Mouse (Mus musculus) CH12.LX (cell line): ENCODE data around the gene Gata2. TPM values are rescaled to one million over a fixed set of nuclear protein-coding genes. Genes with fewer than 3 reads are reported as not detected.
A peak's percentile ranks its signal among the peaks of the same experiment; 100 is the strongest.

Source experiments
- DNase-seq: peaks from one replicate; pipeline ENCODE4 v3.0.0-alpha.2; 2013; ENCODE audit errors: extremely low read depth
- H3K27ac ChIP-seq: 2 replicates; pipeline ENCODE4 v1.5.1; 2012; ENCODE audit warnings: low read depth, mild to moderate bottlenecking, control low read depth, moderate library complexity; ENCODE audit not compliant: insufficient read depth
- H3K27me3 ChIP-seq: replicated peaks from 2 replicates; pipeline ENCODE3; 2012; ENCODE audit warnings: inconsistent platforms
- H3K36me3 ChIP-seq, 2 experiments: replicated peaks in 1 of 2; 2 replicates each; pipeline versions ENCODE3 to v1.6.1; 2012; ENCODE audit warnings: inconsistent platforms in 1 of 2, low read length in 1 of 2, mild to moderate bottlenecking in 1 of 2, mixed read lengths in 1 of 2, moderate library complexity in 1 of 2; ENCODE audit not compliant: control insufficient read depth in 1 of 2, insufficient read depth in 1 of 2
- H3K4me1 ChIP-seq, 2 experiments: 2 replicates each; pipeline ENCODE4 v1.6.1; 2012; ENCODE audit warnings: inconsistent platforms in 1 of 2, moderate library complexity in 1 of 2; ENCODE audit not compliant: insufficient read depth in 2 of 2, control insufficient read depth in 1 of 2
- H3K4me2 ChIP-seq: 2 replicates; pipeline ENCODE4 v1.6.1; 2012; ENCODE audit warnings: low read depth, mild to moderate bottlenecking, control low read depth; ENCODE audit not compliant: poor library complexity, insufficient read depth, severe bottlenecking
- H3K4me3 ChIP-seq, 3 experiments: fragments of 150-350 bp in 1 of 3; sonication (generic) in 1 of 3; replicated peaks in 1 of 3; 2 replicates each; pipeline versions ENCODE3 to v1.5.1; 2011 to 2012; ENCODE audit warnings: low read depth in 2 of 3, low read length in 2 of 3, mild to moderate bottlenecking in 2 of 3, moderate library complexity in 2 of 3, control low read depth in 1 of 3, improper control_type of control experiment in 1 of 3, inconsistent platforms in 1 of 3, mixed read lengths in 1 of 3; ENCODE audit not compliant: poor library complexity in 1 of 3
- H3K79me2 ChIP-seq: replicated peaks from 2 replicates; pipeline ENCODE4 v1.6.1; 2012; ENCODE audit warnings: mild to moderate bottlenecking, moderate library complexity; ENCODE audit not compliant: control insufficient read depth, poor library complexity, insufficient read depth, severe bottlenecking; ENCODE audit errors: extremely low read depth
- H3K9ac ChIP-seq: 2 replicates; pipeline ENCODE4 v1.6.1; 2012; ENCODE audit warnings: low read depth, mild to moderate bottlenecking, control low read depth, moderate library complexity; ENCODE audit not compliant: insufficient read depth
- H3K9me3 ChIP-seq: replicated peaks from 2 replicates; pipeline ENCODE3; 2012; ENCODE audit warnings: low read length, inconsistent platforms, mixed read lengths
- BHLHE40 ChIP-seq: IDR thresholded peaks from 2 replicates; pipeline ENCODE4 v1.6.1; 2011; ENCODE audit warnings: mild to moderate bottlenecking, low read depth, low read length, improper control_type of control experiment
- CHD1 ChIP-seq: IDR thresholded peaks from 2 replicates; pipeline ENCODE4 v1.6.1; 2012; ENCODE audit warnings: low read depth, low read length, improper control_type of control experiment, inconsistent platforms
- CTCF ChIP-seq, 2 experiments: IDR thresholded peaks in 1 of 2; conservative IDR thresholded peaks in 1 of 2; 2 replicates each; pipeline ENCODE4 v1.5.1; 2011 to 2012; ENCODE audit warnings: low read depth in 2 of 2, low read length in 2 of 2, improper control_type of control experiment in 1 of 2, inconsistent platforms in 1 of 2, mild to moderate bottlenecking in 1 of 2, moderate library complexity in 1 of 2
- E2F4 ChIP-seq: IDR thresholded peaks from 2 replicates; pipeline ENCODE4 v1.6.1; 2011; ENCODE audit warnings: low read depth, low read length, improper control_type of control experiment; ENCODE audit not compliant: insufficient replicate concordance
- ELF1 ChIP-seq: IDR thresholded peaks from 2 replicates; pipeline ENCODE4 v1.6.1; 2014; ENCODE audit warnings: low read depth, mild to moderate bottlenecking, inconsistent platforms, low read length, improper control_type of control experiment
- EP300 ChIP-seq: IDR thresholded peaks from 2 replicates; pipeline ENCODE4 v1.6.1; 2011; ENCODE audit warnings: low read length, improper control_type of control experiment
- ETS1 ChIP-seq: conservative IDR thresholded peaks from 2 replicates; pipeline ENCODE4 v1.6.1; 2012; ENCODE audit warnings: low read depth, mild to moderate bottlenecking, inconsistent platforms, low read length, improper control_type of control experiment, moderate library complexity
- HCFC1 ChIP-seq: IDR thresholded peaks from 2 replicates; pipeline ENCODE4 v1.6.1; 2012; ENCODE audit warnings: low read depth, mild to moderate bottlenecking, inconsistent platforms, low read length, improper control_type of control experiment
- IRF4 ChIP-seq: IDR thresholded peaks from 2 replicates; pipeline ENCODE4 v1.6.1; 2014; ENCODE audit warnings: low read depth, mild to moderate bottlenecking, inconsistent platforms, low read length, improper control_type of control experiment
- JUN ChIP-seq: IDR thresholded peaks from 2 replicates; pipeline ENCODE4 v1.6.1; 2011; ENCODE audit warnings: low read depth, mild to moderate bottlenecking, low read length, improper control_type of control experiment, moderate library complexity; ENCODE audit not compliant: insufficient read depth
- JUND ChIP-seq: conservative IDR thresholded peaks from 2 replicates; pipeline ENCODE4 v1.6.1; 2011; ENCODE audit warnings: low read depth, low read length, improper control_type of control experiment
- KAT2A ChIP-seq: IDR thresholded peaks from 2 replicates; pipeline ENCODE4 v1.6.1; 2012; ENCODE audit warnings: low read length, improper control_type of control experiment, inconsistent platforms; ENCODE audit not compliant: insufficient replicate concordance
- MAFK ChIP-seq: IDR thresholded peaks from 2 replicates; pipeline ENCODE4 v1.6.1; 2011; ENCODE audit warnings: low read length, improper control_type of control experiment; ENCODE audit not compliant: insufficient replicate concordance
- MAX ChIP-seq: IDR thresholded peaks from 2 replicates; pipeline ENCODE4 v1.6.1; 2011; ENCODE audit warnings: low read length, improper control_type of control experiment
- MEF2A ChIP-seq: IDR thresholded peaks from 2 replicates; pipeline ENCODE4 v1.6.1; 2014; ENCODE audit warnings: low read depth, mild to moderate bottlenecking, inconsistent platforms, low read length, improper control_type of control experiment, borderline replicate concordance
- MXI1 ChIP-seq: IDR thresholded peaks from 2 replicates; pipeline ENCODE4 v1.6.1; 2011; ENCODE audit warnings: mild to moderate bottlenecking, low read depth, low read length, improper control_type of control experiment
- MYC ChIP-seq: IDR thresholded peaks from 2 replicates; pipeline ENCODE4 v1.6.1; 2011; ENCODE audit warnings: low read depth, mild to moderate bottlenecking, improper control_type of control experiment, low read length
- NELFE ChIP-seq: IDR thresholded peaks from 2 replicates; pipeline ENCODE4 v1.6.1; 2011; ENCODE audit warnings: low read depth, low read length, improper control_type of control experiment
- NRF1 ChIP-seq: IDR thresholded peaks from 2 replicates; pipeline ENCODE4 v1.6.1; 2014; ENCODE audit warnings: low read depth, mild to moderate bottlenecking, inconsistent platforms, low read length, improper control_type of control experiment, moderate library complexity
- POLR2A ChIP-seq: IDR thresholded peaks from 2 replicates; pipeline ENCODE4 v1.6.1; 2011; ENCODE audit warnings: low read depth, mild to moderate bottlenecking, improper control_type of control experiment, low read length
- POLR2AphosphoS2 ChIP-seq: IDR thresholded peaks from 2 replicates; pipeline ENCODE4 v1.6.1; 2011; ENCODE audit warnings: low read depth, low read length, improper control_type of control experiment
- RAD21 ChIP-seq: IDR thresholded peaks from 2 replicates; pipeline ENCODE4 v1.6.1; 2011; ENCODE audit warnings: low read depth, mild to moderate bottlenecking, low read length, improper control_type of control experiment, moderate library complexity
- RCOR1 ChIP-seq: conservative IDR thresholded peaks from 2 replicates; pipeline ENCODE4 v1.6.1; 2012; ENCODE audit warnings: low read depth, mild to moderate bottlenecking, inconsistent platforms, low read length, improper control_type of control experiment
- SMC3 ChIP-seq: IDR thresholded peaks from 2 replicates; pipeline ENCODE4 v1.6.1; 2011; ENCODE audit warnings: low read depth, low read length, improper control_type of control experiment
- TBP ChIP-seq: conservative IDR thresholded peaks from 2 replicates; pipeline ENCODE4 v1.6.1; 2011; ENCODE audit warnings: low read depth, low read length, improper control_type of control experiment
- TCF12 ChIP-seq: IDR thresholded peaks from 2 replicates; pipeline ENCODE4 v1.6.1; 2014; ENCODE audit warnings: low read depth, mild to moderate bottlenecking, inconsistent platforms, low read length, improper control_type of control experiment
- UBTF ChIP-seq: IDR thresholded peaks from 2 replicates; pipeline ENCODE4 v1.6.1; 2012; ENCODE audit warnings: low read depth, mild to moderate bottlenecking, inconsistent platforms, low read length, improper control_type of control experiment, moderate library complexity
- USF1 ChIP-seq: IDR thresholded peaks from 2 replicates; pipeline ENCODE4 v1.6.1; 2014; ENCODE audit warnings: low read depth, mild to moderate bottlenecking, inconsistent platforms, low read length, improper control_type of control experiment
- USF2 ChIP-seq: conservative IDR thresholded peaks from 2 replicates; pipeline ENCODE4 v1.6.1; 2011; ENCODE audit warnings: low read depth, low read length, improper control_type of control experiment
- ZMIZ1 ChIP-seq: IDR thresholded peaks from 2 replicates; pipeline ENCODE4 v1.6.1; 2012; ENCODE audit warnings: low read depth, mild to moderate bottlenecking, inconsistent platforms, low read length, improper control_type of control experiment
- ZNF384 ChIP-seq: IDR thresholded peaks from 2 replicates; pipeline ENCODE4 v1.6.1; 2012; ENCODE audit warnings: low read depth, low read length, improper control_type of control experiment, inconsistent platforms
- dilution Hi-C: fragments of 300-500 bp; cut with MboI; formaldehyde crosslinking; loops from 2 replicates; pipeline ENCODE4 v1.14.3; 2020; ENCODE audit warnings: low sequenced_read_pairs; ENCODE audit not compliant: extremely low pct_unique_long_range_greater_than_20kb, extremely low pct_ligation_motif_present
- in situ Hi-C: fragments of 300-500 bp; cut with MboI; formaldehyde crosslinking; loops from 3 replicates; pipeline ENCODE4 v1.14.3; 2019; ENCODE audit warnings: low sequenced_read_pairs, low pct_ligation_motif_present, low pct_unique_long_range_greater_than_20kb, mixed read lengths
- polyA plus RNA-seq: library from polyadenylated mRNA; unstranded; fragments of >175 nt; gene quantifications from 2 replicates; pipeline ENCODE4 v1.2.1, GENCODE M21; 2012; ENCODE audit warnings: low read depth; ENCODE audit not compliant: insufficient read length
- total RNA-seq, 2 experiments: library from RNA; depleted of rRNA; stranded (reverse); fragments of 300-350 nt in 1 of 2; fragments of >200 nt in 1 of 2; gene quantifications; 2 replicates each; pipeline ENCODE4 v1.2.3; 2012 to 2014

Gata2 gene
- total and polyA plus RNA-seq, 3 experiments: not detected

GRCm38 (mm10) chr6:88236513-88236912, 42.8 kb downstream of the Gata2 start:
- Histone ChIP-seq H3K4me2 (no peak overlapping the region), H3K9me3 (no peaks in the 10 kb centered on the region), H3K27me3 (peaks cover 45% of the 10 kb centered on the region), H3K36me3 (no peaks in the 10 kb centered on the region), H3K79me2 (no peaks in the 10 kb centered on the region), H3K27ac (no peak overlapping the region), H3K4me1 (no peaks in the 10 kb centered on the region; a peak in 1 of 4 replicates), H3K4me3 (no peak overlapping the region)
- in situ Hi-C loops: loop anchor here (10.0 kb wide), 1 partner anchor 52 kb away; no protein-coding TSS in a partner anchor
- no peak for DNase-seq
- dilution Hi-C loops: no loop called here
- TF ChIP-seq IRF4: no peak
- no peak for TF ChIP-seq POLR2A
- TF ChIP-seq NRF1: no peak
- no peak for TF ChIP-seq MYC
- TF ChIP-seq BHLHE40: no peak
- TF ChIP-seq JUN: no peak
- TF ChIP-seq TBP: no peak
- no peak for TF ChIP-seq ELF1
- TF ChIP-seq RAD21: no peak
- TF ChIP-seq POLR2AphosphoS2: no peak
- TF ChIP-seq ZNF384: no peak
- no peak for TF ChIP-seq UBTF
- no peak for TF ChIP-seq SMC3
- TF ChIP-seq MEF2A: no peak
- no peak for TF ChIP-seq E2F4
- TF ChIP-seq ZMIZ1: no peak
- TF ChIP-seq, all 38 proteins: peak for 0
- H3K9ac ChIP-seq: no peak overlapping the region

GRCm38 (mm10) chr6:88242604-88243003, 48.9 kb downstream of the Gata2 start:
- Histone ChIP-seq H3K9me3 (no peaks in the 10 kb centered on the region), H3K36me3 (no peaks in the 10 kb centered on the region), H3K79me2 (no peaks in the 10 kb centered on the region), H3K9ac (no peak overlapping the region), H3K4me1 (no peaks in the 10 kb centered on the region; a peak in 1 of 4 replicates), H3K27me3 (peaks cover 6% of the 10 kb centered on the region), H3K27ac (no peak overlapping the region), H3K4me3 (no peak overlapping the region), H3K4me2 (no peak overlapping the region)
- no peak for DNase-seq
- in situ Hi-C loops (no loop called here), dilution Hi-C loops (no loop called here)
- TF ChIP-seq BHLHE40 (no peak), HCFC1 (no peak), MEF2A (no peak), NELFE (no peak), POLR2AphosphoS2 (no peak), EP300 (no peak), SMC3 (peak; percentile 57), MAX (no peak), USF1 (no peak), USF2 (no peak), TCF12 (no peak), POLR2A (no peak), MYC (no peak), ETS1 (no peak), JUND (no peak), KAT2A (no peak), CTCF (conservative IDR thresholded peaks at IDR 0.05 in 1 of 2, IDR thresholded peaks at IDR 0.05 in 1 of 2; ENCODE audit: low read depth in 2 of 2, low read length in 2 of 2) (peak in 1 of 2 experiments; percentile 60; a peak in 2 of 4 replicates), TBP (no peak), MAFK (no peak), RCOR1 (no peak), ELF1 (no peak), RAD21 (peak; percentile 44), CHD1 (no peak), ZMIZ1 (no peak), MXI1 (no peak), ZNF384 (no peak)
